In the genomic region with DNA sequence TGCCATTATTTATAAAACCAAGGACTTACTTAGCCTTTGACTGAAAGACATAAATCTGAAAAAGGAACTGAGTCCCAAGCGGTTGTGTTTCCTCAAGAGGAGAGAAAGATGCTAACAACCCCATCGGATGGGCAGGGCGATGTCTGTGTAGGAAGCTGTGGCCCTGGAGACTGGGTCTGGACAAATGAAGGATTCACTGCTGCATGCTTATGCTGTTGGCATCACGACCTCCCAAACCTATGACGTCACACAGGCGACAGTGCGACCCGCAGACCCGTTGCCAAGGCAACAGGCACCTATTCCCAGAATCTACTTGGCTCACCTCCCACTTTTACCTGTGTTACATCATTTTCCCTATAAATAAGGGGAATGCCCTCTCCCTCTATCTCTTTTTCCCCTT, we compare ENCODE assay signal across 19 mouse cellular contexts.
"Had no signal": no experiment of that assay in that cellular context is flagged by ENCODE, and none has a peak within 500 bp of the region (broad histone marks: within the 10 kb centered on the region; RNA-seq: fewer than 3 reads in every experiment).

No protein-coding gene starts in this region.

- H3K9ac ChIP-seq: liver, embryonic 15.5 days; liver, postnatal 0 days; lung, embryonic 15.5 days; midbrain, embryonic 13.5 days; midbrain, embryonic 15.5 days; neural tube, embryonic 12.5 days; stomach, embryonic 15.5 days had no signal

- H3K4me2 ChIP-seq: liver, embryonic 15.5 days; lung, embryonic 15.5 days; midbrain, embryonic 11.5 days; midbrain, embryonic 13.5 days; midbrain, embryonic 15.5 days; neural tube, embryonic 12.5 days; stomach, embryonic 15.5 days had no signal

- H3K27me3 ChIP-seq: liver, embryonic 15.5 days; lung, embryonic 15.5 days; megakaryocyte, embryonic 14.5 days; midbrain, embryonic 13.5 days; midbrain, embryonic 15.5 days; neural tube, embryonic 12.5 days; stomach, embryonic 15.5 days had no signal

- H3K4me1 ChIP-seq: liver, embryonic 15.5 days; lung, embryonic 15.5 days; megakaryocyte, embryonic 14.5 days; midbrain, embryonic 13.5 days; midbrain, embryonic 15.5 days; neural tube, embryonic 12.5 days; stomach, embryonic 15.5 days had no signal

- ATAC-seq: liver, postnatal 0 days; lung, postnatal 0 days; midbrain, embryonic 13.5 days; midbrain, embryonic 15.5 days had no signal

- DNase-seq: liver, postnatal 0 days; lung, adult 2 months; lung, postnatal 14 days; lung, postnatal 36 days; right cerebral cortex, postnatal 14 days; thymus, adult 2 months; thymus, postnatal 25 days; thymus, postnatal 4 days had no signal

- H3K9me3 ChIP-seq: liver, embryonic 15.5 days; lung, embryonic 15.5 days; midbrain, embryonic 15.5 days; neural tube, embryonic 12.5 days; stomach, embryonic 15.5 days had no signal

- H3K4me3 ChIP-seq: liver, embryonic 15.5 days; lung, embryonic 15.5 days; megakaryocyte, embryonic 14.5 days; midbrain, embryonic 13.5 days; midbrain, embryonic 15.5 days; neural tube, embryonic 12.5 days; stomach, embryonic 15.5 days had no signal

- H3K36me3 ChIP-seq: liver, embryonic 15.5 days; lung, embryonic 15.5 days; midbrain, embryonic 13.5 days; midbrain, embryonic 15.5 days; neural tube, embryonic 12.5 days; stomach, embryonic 15.5 days had no signal

- H3K27ac ChIP-seq: liver, embryonic 15.5 days; lung, embryonic 15.5 days; macrophage; midbrain, embryonic 13.5 days; midbrain, embryonic 15.5 days; neural tube, embryonic 12.5 days; stomach, embryonic 15.5 days; stomach, postnatal 0 days had no signal
